Mouse (Mus musculus) kidney, adult 2 months (tissue): Measurements from ENCODE around the gene Cavin2.

ENCODE experiments used
- CTCF ChIP-seq: fragments of 200-500 bp; conservative IDR thresholded peaks from 2 replicates; pipeline ENCODE4 v1.5.1; 2011; ENCODE audit warnings: low read depth, mild to moderate bottlenecking, control low read depth, low read length, moderate library complexity, mixed read lengths; ENCODE audit not compliant: insufficient read depth, insufficient read length
- POLR2A ChIP-seq: fragments of 200-500 bp; IDR thresholded peaks from one replicate; pipeline ENCODE4 v1.6.1; 2011; ENCODE audit warnings: low read depth, low read length, control low read depth

- no peak for TF ChIP-seq POLR2A
- TF ChIP-seq CTCF = no peak
Measured at GRCm38 (mm10) chr1:51271845-51272244, 17.1 kb upstream of the Cavin2 start.
